Mouse (Mus musculus) ES-E14 (cell line): ENCODE results near the gene 5031439G07Rik. TPM values are rescaled to one million over a fixed set of nuclear protein-coding genes. Genes with fewer than 3 reads are reported as not detected.
"Not testable (repeated sequence)": the region's sequence is repeated elsewhere in the genome, so short reads cannot be mapped to it uniquely, and the experiment has no call there.

ENCODE experiments used
- DNase-seq: peaks from one replicate; pipeline ENCODE4 v3.0.0-alpha.2; 2013; ENCODE audit warnings: low read depth, low spot score
- H3K27ac ChIP-seq: 2 replicates; pipeline ENCODE4 v1.5.1; 2012; ENCODE audit warnings: low read depth, mild to moderate bottlenecking, low read length, moderate library complexity, mixed read lengths; ENCODE audit not compliant: poor library complexity, insufficient read depth, severe bottlenecking
- H3K36me3 ChIP-seq: 2 replicates; pipeline ENCODE4 v1.6.1; 2012; ENCODE audit warnings: mild to moderate bottlenecking, low read length, moderate library complexity, mixed read lengths; ENCODE audit not compliant: control insufficient read depth, poor library complexity, insufficient read depth, severe bottlenecking
- H3K4me1 ChIP-seq, 2 experiments: fragments of 150-350 bp in 1 of 2; sonication (generic) in 1 of 2; 2 replicates each; pipeline ENCODE4 v1.6.1; 2012; ENCODE audit warnings: low read length in 2 of 2, mild to moderate bottlenecking in 1 of 2, mixed read lengths in 1 of 2; ENCODE audit not compliant: control insufficient read depth in 2 of 2, insufficient read depth in 2 of 2, poor library complexity in 1 of 2
- H3K4me3 ChIP-seq, 2 experiments: fragments of 150-350 bp in 1 of 2; sonication (generic) in 1 of 2; 2 replicates each; pipeline ENCODE4 v1.5.1; 2012; ENCODE audit warnings: low read length in 2 of 2, low read depth in 1 of 2, mild to moderate bottlenecking in 1 of 2, mixed read lengths in 1 of 2; ENCODE audit not compliant: insufficient read depth in 1 of 2, poor library complexity in 1 of 2, severe bottlenecking in 1 of 2
- H3K9ac ChIP-seq: 2 replicates; pipeline ENCODE4 v1.6.1; 2012; ENCODE audit warnings: low read depth, mild to moderate bottlenecking, low read length, mixed read lengths; ENCODE audit not compliant: poor library complexity, insufficient read depth, severe bottlenecking
- H3K9me3 ChIP-seq: fragments of 150-350 bp; sonication (generic); 2 replicates; pipeline ENCODE4 v1.6.1; 2012; ENCODE audit warnings: low read depth, mild to moderate bottlenecking, low read length; ENCODE audit not compliant: control insufficient read depth, insufficient read depth
- CHD2 ChIP-seq: IDR thresholded peaks from 2 replicates; pipeline ENCODE4 v1.6.1; 2014; ENCODE audit warnings: mild to moderate bottlenecking, low read depth, low read length, inconsistent platforms
- HCFC1 ChIP-seq: IDR thresholded peaks from 2 replicates; pipeline ENCODE4 v1.6.1; 2012; ENCODE audit warnings: low read length, inconsistent platforms, borderline replicate concordance; ENCODE audit not compliant: insufficient read depth
- MAFK ChIP-seq: IDR thresholded peaks from 2 replicates; pipeline ENCODE4 v1.6.1; 2014; ENCODE audit warnings: mild to moderate bottlenecking, low read depth, low read length, inconsistent platforms; ENCODE audit not compliant: insufficient read depth
- ZC3H11A ChIP-seq: IDR thresholded peaks from 2 replicates; pipeline ENCODE4 v1.6.1; 2012; ENCODE audit warnings: low read depth, mild to moderate bottlenecking, inconsistent platforms, low read length, borderline replicate concordance
- ZNF384 ChIP-seq: IDR thresholded peaks from 2 replicates; pipeline ENCODE4 v1.6.1; 2012; ENCODE audit warnings: low read depth, low read length, inconsistent platforms
- in situ Hi-C, 2 experiments: fragments of 600-800 bp; cut with MboI; formaldehyde crosslinking; loops; one replicate each; pipeline ENCODE4 v1.15.1; 2025; ENCODE audit warnings: low sequenced_read_pairs in 2 of 2, inconsistent platforms in 1 of 2; ENCODE audit not compliant: unreplicated experiment in 2 of 2
- total RNA-seq: library from RNA; depleted of rRNA; stranded (reverse); fragments of 300-350 nt; gene quantifications from 2 replicates; pipeline ENCODE4 v1.2.3, GENCODE M21; 2012; rRNA removed

Gene 5031439G07Rik
- total RNA-seq, 1 experiment: 18.4 TPM

GRCm38 (mm10) chr15:84896664-84897063 is 91.7 kb downstream of the 5031439G07Rik start:
- no peak for DNase-seq
- TF ChIP-seq MAFK (no peak), HCFC1 (no peak), CHD2 (no peak), ZC3H11A (no peak), ZNF384 (no peak)
- no peaks in the 10 kb centered on the region for H3K36me3 ChIP-seq
- H3K27ac ChIP-seq: no peak overlapping the region
- H3K4me1 ChIP-seq: 0 out of 4 replicates have a peak, but pooled peaks cover 0 to 3% of the 10 kb centered on the region in 2 experiments
- H3K9me3 ChIP-seq: 0 out of 2 replicates have a peak, but pooled peaks cover 2% of the 10 kb centered on the region
- H3K9ac ChIP-seq: no peak overlapping the region
- in situ Hi-C loops: no loop called here
- no peak overlapping the region for H3K4me3 ChIP-seq

DNA sequence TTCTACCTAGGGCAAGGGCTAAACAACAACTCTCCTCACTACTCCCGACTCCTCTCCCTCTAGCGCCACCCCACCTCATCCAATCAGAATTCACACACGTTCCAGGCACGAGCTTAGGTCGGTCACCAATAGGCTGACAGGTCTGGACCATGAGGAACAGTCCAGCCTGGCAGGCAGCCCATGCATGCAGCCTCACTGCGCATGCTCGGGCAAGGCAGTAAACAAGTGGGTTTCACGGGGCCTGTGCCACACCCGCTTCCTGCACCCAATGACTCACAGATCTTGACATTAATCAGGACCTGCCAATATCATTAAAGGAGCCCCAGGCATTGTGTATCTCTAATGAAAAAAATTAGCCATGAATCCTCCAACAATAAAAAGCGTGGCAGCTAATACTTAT is 92.1 kb downstream of the 5031439G07Rik start:
- H3K9ac ChIP-seq, H3K9me3 ChIP-seq, in situ Hi-C loops, H3K4me3 ChIP-seq, H3K36me3 ChIP-seq, DNase-seq, H3K4me1 ChIP-seq, H3K27ac ChIP-seq: not testable (repeated sequence)

Other genes with a start within 250 kb of the 5031439G07Rik start
- gene Phf21b, start 132.5 kb downstream of the 5031439G07Rik start, total RNA-seq: 7.5 and 11.8 TPM in 2 replicates
- gene Gm29666, start 68.5 kb downstream of the 5031439G07Rik start, total RNA-seq: 1.5 and 1.6 TPM in 2 replicates
- gene Nup50, start 65.1 kb downstream of the 5031439G07Rik start, total RNA-seq: 46.9 and 71.4 TPM in 2 replicates
- gene Upk3a, start 28.6 kb upstream of the 5031439G07Rik start, total RNA-seq: 0.18 TPM in 1 of 2 replicates, not detected in the other
- 20.9 and 31.5 TPM in 2 replicates for gene Fam118a, start 40.4 kb upstream of the 5031439G07Rik start, total RNA-seq
- 4.8 and 8.7 TPM in 2 replicates for gene Smc1b, start 143.4 kb upstream of the 5031439G07Rik start, total RNA-seq
- gene Ribc2, start 143.5 kb upstream of the 5031439G07Rik start, total RNA-seq: 0.26 and 0.45 TPM in 2 replicates
- 99.6 and 118 TPM in 2 replicates for gene Fbln1, start 217.4 kb upstream of the 5031439G07Rik start, total RNA-seq